Mouse (Mus musculus) MEL (cell line): ENCODE measurements around the gene Rab14. TPM values are rescaled to one million over a fixed set of nuclear protein-coding genes. Genes with fewer than 3 reads are reported as not detected.

ENCODE experiments used
- DNase-seq: peaks from one replicate; pipeline ENCODE4 v3.0.0; 2011; ENCODE audit warnings: low read depth, low spot score
- H3K27ac ChIP-seq: 2 replicates; pipeline ENCODE4 v1.5.1; 2012; ENCODE audit warnings: low read depth, mild to moderate bottlenecking, control low read depth, low read length, moderate library complexity; ENCODE audit not compliant: control insufficient read depth
- H3K27me3 ChIP-seq, 2 experiments: fragments of 150-350 bp in 1 of 2; sonication (generic) in 1 of 2; 2 replicates each; pipeline ENCODE4 v1.6.1; 2012; ENCODE audit warnings: low read length in 2 of 2, mild to moderate bottlenecking in 2 of 2, improper control_type of control experiment in 1 of 2, moderate library complexity in 1 of 2; ENCODE audit not compliant: insufficient read depth in 2 of 2, control insufficient read depth in 1 of 2
- H3K36me3 ChIP-seq, 2 experiments: 2 replicates each; pipeline ENCODE4 v1.6.1; 2012 to 2014; ENCODE audit warnings: low read length in 2 of 2, improper control_type of control experiment in 1 of 2, inconsistent platforms in 1 of 2, mild to moderate bottlenecking in 1 of 2; ENCODE audit not compliant: insufficient read depth in 2 of 2, control insufficient read depth in 1 of 2
- H3K4me1 ChIP-seq, 2 experiments: fragments of 150-350 bp in 1 of 2; sonication (generic) in 1 of 2; 2 replicates each; pipeline ENCODE4 v1.6.1; 2012; ENCODE audit warnings: low read length in 2 of 2, improper control_type of control experiment in 1 of 2, mild to moderate bottlenecking in 1 of 2; ENCODE audit not compliant: insufficient read depth in 2 of 2, control insufficient read depth in 1 of 2
- H3K4me3 ChIP-seq, 2 experiments: fragments of 150-350 bp in 1 of 2; sonication (generic) in 1 of 2; 2 replicates each; pipeline ENCODE4 v1.5.1; 2012; ENCODE audit warnings: low read depth in 2 of 2, low read length in 2 of 2, mild to moderate bottlenecking in 2 of 2, moderate library complexity in 2 of 2, control low read depth in 1 of 2, improper control_type of control experiment in 1 of 2; ENCODE audit not compliant: control insufficient read depth in 1 of 2, insufficient read depth in 1 of 2
- H3K79me2 ChIP-seq: 2 replicates; pipeline ENCODE4 v1.6.1; 2012; ENCODE audit warnings: mild to moderate bottlenecking, low read length, moderate library complexity; ENCODE audit not compliant: control insufficient read depth, poor library complexity, insufficient read depth
- H3K9ac ChIP-seq: 2 replicates; pipeline ENCODE4 v1.6.1; 2012; ENCODE audit warnings: low read depth, mild to moderate bottlenecking, control low read depth, low read length, moderate library complexity; ENCODE audit not compliant: control insufficient read depth, poor library complexity, severe bottlenecking
- H3K9me3 ChIP-seq: fragments of 150-350 bp; sonication (generic); replicated peaks from 2 replicates; pipeline ENCODE4 v1.6.1; 2012; ENCODE audit warnings: mild to moderate bottlenecking, low read length, improper control_type of control experiment, moderate library complexity; ENCODE audit not compliant: insufficient read depth
- BHLHE40 ChIP-seq: IDR thresholded peaks from 2 replicates; pipeline ENCODE4 v1.6.1; 2012; ENCODE audit warnings: low read depth, mild to moderate bottlenecking, inconsistent platforms, low read length, improper control_type of control experiment, borderline replicate concordance
- CHD1 ChIP-seq: IDR thresholded peaks from 2 replicates; pipeline ENCODE4 v1.6.1; 2012; ENCODE audit warnings: low read depth, mild to moderate bottlenecking, inconsistent platforms, low read length, improper control_type of control experiment
- CHD2 ChIP-seq: IDR thresholded peaks from 2 replicates; pipeline ENCODE4 v1.6.1; 2011; ENCODE audit warnings: low read length, improper control_type of control experiment
- EP300 ChIP-seq, 2 experiments: IDR thresholded peaks; 2 replicates each; pipeline ENCODE4 v1.6.1; 2011; ENCODE audit warnings: improper control_type of control experiment in 2 of 2, low read length in 2 of 2, low read depth in 1 of 2, mild to moderate bottlenecking in 1 of 2
- ETS1 ChIP-seq: IDR thresholded peaks from 2 replicates; pipeline ENCODE4 v1.6.1; 2012; ENCODE audit warnings: low read depth, mild to moderate bottlenecking, inconsistent platforms, low read length, improper control_type of control experiment, moderate library complexity
- GABPA ChIP-seq: IDR thresholded peaks from 2 replicates; pipeline ENCODE4 v1.6.1; 2012; ENCODE audit warnings: low read depth, mild to moderate bottlenecking, inconsistent platforms, low read length, improper control_type of control experiment, moderate library complexity
- GATA1 ChIP-seq: IDR thresholded peaks from 2 replicates; pipeline ENCODE4 v1.6.1; 2011; ENCODE audit warnings: low read depth, low read length, improper control_type of control experiment
- HCFC1 ChIP-seq: IDR thresholded peaks from 2 replicates; pipeline ENCODE4 v1.6.1; 2012; ENCODE audit warnings: low read depth, mild to moderate bottlenecking, inconsistent platforms, low read length, improper control_type of control experiment, moderate library complexity
- JUND ChIP-seq: IDR thresholded peaks from 2 replicates; pipeline ENCODE4 v1.6.1; 2011; ENCODE audit warnings: low read depth, mild to moderate bottlenecking, improper control_type of control experiment, low read length
- KAT2A ChIP-seq: conservative IDR thresholded peaks from 2 replicates; pipeline ENCODE4 v1.6.1; 2012; ENCODE audit warnings: low read depth, low read length, improper control_type of control experiment, inconsistent platforms
- MEF2A ChIP-seq: IDR thresholded peaks from 2 replicates; pipeline ENCODE4 v1.6.1; 2014; ENCODE audit warnings: low read depth, mild to moderate bottlenecking, inconsistent platforms, low read length, improper control_type of control experiment; ENCODE audit not compliant: poor library complexity, insufficient replicate concordance, severe bottlenecking; ENCODE audit errors: extremely low read depth
- MXI1 ChIP-seq: IDR thresholded peaks from 2 replicates; pipeline ENCODE4 v1.6.1; 2011; ENCODE audit warnings: mild to moderate bottlenecking, low read depth, low read length, improper control_type of control experiment
- MYB ChIP-seq: IDR thresholded peaks from 2 replicates; pipeline ENCODE4 v1.6.1; 2011; ENCODE audit warnings: mild to moderate bottlenecking, low read depth, low read length, improper control_type of control experiment
- NRF1 ChIP-seq: IDR thresholded peaks from 2 replicates; pipeline ENCODE4 v1.6.1; 2014; ENCODE audit warnings: low read depth, mild to moderate bottlenecking, inconsistent platforms, low read length, improper control_type of control experiment, moderate library complexity; ENCODE audit not compliant: poor library complexity, insufficient read depth, severe bottlenecking
- POLR2AphosphoS5 ChIP-seq: IDR thresholded peaks from 2 replicates; pipeline ENCODE4 v1.6.1; 2012; ENCODE audit warnings: low read depth, borderline replicate concordance, mild to moderate bottlenecking, inconsistent platforms, low read length, moderate library complexity, mixed read lengths
- RAD21 ChIP-seq: IDR thresholded peaks from 2 replicates; pipeline ENCODE4 v1.6.1; 2011; ENCODE audit warnings: mild to moderate bottlenecking, low read depth, low read length, improper control_type of control experiment
- SMC3 ChIP-seq: IDR thresholded peaks from 2 replicates; pipeline ENCODE4 v1.6.1; 2011; ENCODE audit warnings: low read depth, low read length, improper control_type of control experiment
- TAL1 ChIP-seq: IDR thresholded peaks from 2 replicates; pipeline ENCODE4 v1.6.1; 2012; ENCODE audit warnings: mild to moderate bottlenecking, inconsistent platforms, low read length, moderate library complexity, mixed read lengths
- TBP ChIP-seq: IDR thresholded peaks from 2 replicates; pipeline ENCODE4 v1.8.0; 2011; ENCODE audit warnings: low read depth, low read length, improper control_type of control experiment
- ZC3H11A ChIP-seq: IDR thresholded peaks from 2 replicates; pipeline ENCODE4 v1.6.1; 2012; ENCODE audit warnings: low read depth, mild to moderate bottlenecking, inconsistent platforms, low read length, improper control_type of control experiment
- ZNF384 ChIP-seq: IDR thresholded peaks from 2 replicates; pipeline ENCODE4 v1.6.1; 2012; ENCODE audit warnings: low read depth, mild to moderate bottlenecking, inconsistent platforms, low read length, improper control_type of control experiment
- polyA plus RNA-seq, 2 experiments: library from polyadenylated mRNA; stranded (reverse) in 1 of 2; unstranded in 1 of 2; fragments of >175 nt in 1 of 2; fragments of >200 nt in 1 of 2; gene quantifications; 2 replicates each; pipeline versions ENCODE4 v1.2.1 to v1.2.4; 2012; ENCODE audit warnings: low replicate concordance in 2 of 2, low read depth in 1 of 2; ENCODE audit not compliant: insufficient read length in 2 of 2, insufficient read depth in 1 of 2, missing spikeins in 1 of 2
- total RNA-seq: library from RNA; depleted of rRNA; stranded (reverse); fragments of 300-350 nt; gene quantifications from 2 replicates; pipeline ENCODE4 v1.2.3, GENCODE M21; 2012

Gene Rab14
- total and polyA plus RNA-seq, 3 experiments = 28.1 to 81.6 (median 78.1) TPM

- no peaks in the 10 kb centered on the region for H3K27me3 ChIP-seq
- H3K9ac ChIP-seq = no peak overlapping the region
- H3K27ac ChIP-seq = no peak overlapping the region
- no peak overlapping the region for H3K4me3 ChIP-seq
- no peaks in the 10 kb centered on the region for H3K79me2 ChIP-seq
- no peak for DNase-seq
- TF ChIP-seq EP300 (IDR thresholded peaks at IDR 0.05; ENCODE audit: low read depth in 1 of 2, low read length in 2 of 2) = no peak
- TF ChIP-seq JUND = no peak
- H3K9me3 ChIP-seq = no peaks in the 10 kb centered on the region
- H3K36me3 ChIP-seq = peaks cover 0 to 5% of the 10 kb centered on the region in 2 experiments; a peak in 2 of 4 replicates
- H3K4me1 ChIP-seq = no peaks in the 10 kb centered on the region; a peak in 1 of 4 replicates
Observed at GRCm38 (mm10) chr2:35157836-35158235, 43.1 kb downstream of the Rab14 start.

- Histone ChIP-seq H3K9me3 (no peaks in the 10 kb centered on the region), H3K79me2 (no peaks in the 10 kb centered on the region), H3K36me3 (peaks cover 0 to 5% of the 10 kb centered on the region in 2 experiments; a peak in 2 of 4 replicates), H3K9ac (no peak overlapping the region), H3K27me3 (no peaks in the 10 kb centered on the region), H3K27ac (no peak overlapping the region), H3K4me1 (no peaks in the 10 kb centered on the region; a peak in 1 of 4 replicates), H3K4me3 (no peak overlapping the region)
- no peak for TF ChIP-seq KAT2A
- no peak for TF ChIP-seq ZNF384
- no peak for TF ChIP-seq TAL1
- no peak for DNase-seq
Observed at GRCm38 (mm10) chr2:35156985-35157384, 43.9 kb downstream of the Rab14 start.

GRCm38 (mm10) chr2:35153844-35154554, 46.9 kb downstream of the Rab14 start:
- TF ChIP-seq HCFC1 (no peak), MEF2A (no peak), CHD2 (no peak), BHLHE40 (no peak), ZC3H11A (no peak), KAT2A (no peak), NRF1 (no peak), MYB (no peak), MXI1 (no peak), TAL1 (no peak), EP300 (IDR thresholded peaks at IDR 0.05; ENCODE audit: low read depth in 1 of 2, low read length in 2 of 2) (no peak), POLR2AphosphoS5 (no peak), CHD1 (no peak), ETS1 (no peak), JUND (no peak), GABPA (no peak), RAD21 (no peak), TBP (no peak), GATA1 (no peak), SMC3 (no peak)
- H3K27me3 ChIP-seq = no peaks in the 10 kb centered on the region
- H3K4me1 ChIP-seq = no peaks in the 10 kb centered on the region
- H3K4me3 ChIP-seq = no peak overlapping the region
- peaks cover 0 to 5% of the 10 kb centered on the region in 2 experiments; a peak in 2 of 4 replicates for H3K36me3 ChIP-seq
- no peak overlapping the region for H3K9ac ChIP-seq
- no peaks in the 10 kb centered on the region for H3K9me3 ChIP-seq
- DNase-seq = no peak
- H3K79me2 ChIP-seq = no peaks in the 10 kb centered on the region
- H3K27ac ChIP-seq = no peak overlapping the region
